Mouse (Mus musculus) large intestine, adult 2 months (tissue): ENCODE measurements around the gene Zpbp2. TPM values are rescaled to one million over a fixed set of nuclear protein-coding genes. Genes with fewer than 3 reads are reported as not detected.

Source experiments
- DNase-seq: peaks from one replicate; pipeline ENCODE4 v3.0.0-alpha.2; 2012; ENCODE audit warnings: low read depth, low spot score
- WGBS: fragments of 180-500 bp; shearing (Covaris S2); methylation state at CpG from one replicate; pipeline ENCODE4 v1.1.7; 2018; 5-methylcytosine and 5-hydroxymethylcytosine counted together
- polyA plus RNA-seq: library from polyadenylated mRNA; depleted of rRNA; stranded (reverse); fragments of >200 nt; gene quantifications from 2 replicates; pipeline ENCODE4 v1.2.3, GENCODE M21; 2012

The Zpbp2 gene
- polyA plus RNA-seq, 1 experiment = 0.31 TPM

- 21% methylated on average over 20 of the region's 20 CpGs for WGBS
- DNase-seq = no peak
These were observed 454 bp upstream of the Zpbp2 start for GRCm38 (mm10) chr11:98550311-98550974.

- no peak for DNase-seq
- 94% methylated on average over 4 of the region's 4 CpGs for WGBS
These were observed 3.1 kb downstream of the Zpbp2 start for GRCm38 (mm10) chr11:98553966-98554365.

- DNase-seq = no peak
These were observed 4.3 kb downstream of the Zpbp2 start for GRCm38 (mm10) chr11:98555124-98555700.

GRCm38 (mm10) chr11:98560942-98561341 lies 10.0 kb downstream of the Zpbp2 start:
- 16% methylated on average over 7 of the region's 7 CpGs for WGBS
- no peak for DNase-seq

More at GRCm38 (mm10) chr11:98555124-98555700, 4.3 kb downstream of the Zpbp2 start:
- WGBS = 50% methylated on average over 12 of the region's 12 CpGs

GRCm38 (mm10) chr11:98563025-98563424 lies 12.1 kb downstream of the Zpbp2 start:
- 71% methylated on average over 3 of the region's 3 CpGs for WGBS
- DNase-seq = no peak

- DNase-seq = no peak
- WGBS = 29% methylated on average over 13 of the region's 13 CpGs
These were observed 13.1 kb downstream of the Zpbp2 start for GRCm38 (mm10) chr11:98563921-98564414.

GRCm38 (mm10) chr11:98568326-98568725 lies 17.4 kb downstream of the Zpbp2 start:
- WGBS = 84% methylated on average over 8 of the region's 8 CpGs
- DNase-seq = no peak

- WGBS = 81% methylated on average over 6 of the region's 6 CpGs
- no peak for DNase-seq
These were observed 18.6 kb downstream of the Zpbp2 start for GRCm38 (mm10) chr11:98569461-98569860.

- DNase-seq = no peak
- 56% methylated on average over 5 of the region's 5 CpGs for WGBS
These were observed 26.9 kb downstream of the Zpbp2 start for GRCm38 (mm10) chr11:98577776-98578175.

GRCm38 (mm10) chr11:98580301-98581121 lies 29.6 kb downstream of the Zpbp2 start:
- 52% methylated on average over 16 of the region's 16 CpGs for WGBS
- DNase-seq = no peak

GRCm38 (mm10) chr11:98581286-98582029 lies 30.6 kb downstream of the Zpbp2 start:
- WGBS = 78% methylated on average over 17 of the region's 17 CpGs
- DNase-seq = no peak

GRCm38 (mm10) chr11:98582030-98582388 lies 31.1 kb downstream of the Zpbp2 start:
- DNase-seq = no peak
- 91% methylated on average over 8 of the region's 8 CpGs for WGBS

- WGBS = 87% methylated on average over 12 of the region's 12 CpGs
- DNase-seq = no peak
These were observed 31.8 kb downstream of the Zpbp2 start for GRCm38 (mm10) chr11:98582551-98583264.

- 94% methylated on average over 3 of the region's 3 CpGs for WGBS
- DNase-seq = no peak
These were observed 32.3 kb downstream of the Zpbp2 start for GRCm38 (mm10) chr11:98583265-98583552.

GRCm38 (mm10) chr11:98583571-98583970 lies 32.7 kb downstream of the Zpbp2 start:
- WGBS = 50% methylated on average over 3 of the region's 3 CpGs
- no peak for DNase-seq

- no peak for DNase-seq
- 56% methylated on average over 1 of the region's 1 CpGs for WGBS
These were observed 33.2 kb downstream of the Zpbp2 start for GRCm38 (mm10) chr11:98584146-98584545.

- WGBS = 93% methylated on average over 6 of the region's 6 CpGs
- DNase-seq = no peak
These were observed 33.8 kb downstream of the Zpbp2 start for GRCm38 (mm10) chr11:98584629-98585177.

GRCm38 (mm10) chr11:98586087-98586891 lies 35.4 kb downstream of the Zpbp2 start:
- WGBS = 2% methylated on average over 22 of the region's 22 CpGs
- no peak for DNase-seq
